Mouse (Mus musculus) ES-E14 (cell line): ENCODE measurements around the gene Palm3.

Source experiments
- CHD2 ChIP-seq: IDR thresholded peaks from 2 replicates; pipeline ENCODE4 v1.6.1; 2014; ENCODE audit warnings: mild to moderate bottlenecking, low read depth, low read length, inconsistent platforms
- MAFK ChIP-seq: IDR thresholded peaks from 2 replicates; pipeline ENCODE4 v1.6.1; 2014; ENCODE audit warnings: mild to moderate bottlenecking, low read depth, low read length, inconsistent platforms; ENCODE audit not compliant: insufficient read depth
- ZC3H11A ChIP-seq: IDR thresholded peaks from 2 replicates; pipeline ENCODE4 v1.6.1; 2012; ENCODE audit warnings: low read depth, mild to moderate bottlenecking, inconsistent platforms, low read length, borderline replicate concordance
- ZNF384 ChIP-seq: IDR thresholded peaks from 2 replicates; pipeline ENCODE4 v1.6.1; 2012; ENCODE audit warnings: low read depth, low read length, inconsistent platforms

GRCm38 (mm10) chr8:83999825-84000224 is 21.4 kb upstream of the Palm3 start:
- no peak for TF ChIP-seq MAFK
- TF ChIP-seq ZC3H11A, result no peak
- TF ChIP-seq ZNF384, result no peak
- TF ChIP-seq CHD2, result no peak
